Mouse (Mus musculus) hindbrain, embryonic 11.5 days (tissue): ENCODE measurements around the gene Cbr4. TPM values are rescaled to one million over a fixed set of nuclear protein-coding genes. Genes with fewer than 3 reads are reported as not detected.

Experiments
- ATAC-seq: fragments of 200-750 bp; cut with Nextera tagmentation; 2 replicates; pipeline ENCODE4 v1.8.0; 2017; ENCODE audit warnings: mild to moderate bottlenecking, moderate TSS enrichment, moderate library complexity; ENCODE audit not compliant: low FRiP score
- DNase-seq: peaks from one replicate; pipeline ENCODE4 v3.0.0-alpha.2; 2015; ENCODE audit warnings: low spot score
- H3K27ac ChIP-seq: fragments of 300-500 bp; sonication (generic); 2 replicates; pipeline ENCODE4 v1.5.1; 2014; ENCODE audit warnings: mild to moderate bottlenecking, low read depth, low read length
- H3K27me3 ChIP-seq: fragments of 300-500 bp; sonication (generic); 2 replicates; pipeline ENCODE4 v1.6.1; 2014; ENCODE audit warnings: mild to moderate bottlenecking, low read length, moderate library complexity, mixed read lengths; ENCODE audit not compliant: control insufficient read depth, insufficient read depth
- H3K36me3 ChIP-seq: fragments of 300-500 bp; sonication (generic); 2 replicates; pipeline ENCODE4 v1.6.1; 2014; ENCODE audit warnings: mild to moderate bottlenecking, low read length, moderate library complexity, mixed read lengths; ENCODE audit not compliant: control insufficient read depth, insufficient read depth
- H3K4me1 ChIP-seq: fragments of 300-500 bp; sonication (generic); replicated peaks from 2 replicates; pipeline ENCODE4 v1.6.1; 2014; ENCODE audit warnings: low read length, mixed read lengths; ENCODE audit not compliant: control insufficient read depth, insufficient read depth
- H3K4me2 ChIP-seq: fragments of 300-500 bp; sonication (generic); replicated peaks from 2 replicates; pipeline ENCODE4 v1.6.1; 2014; ENCODE audit warnings: mild to moderate bottlenecking, low read depth, low read length
- H3K4me3 ChIP-seq: fragments of 300-500 bp; sonication (generic); 2 replicates; pipeline ENCODE4 v1.5.1; 2014; ENCODE audit warnings: low read depth, low read length
- H3K9ac ChIP-seq: fragments of 300-500 bp; sonication (generic); 2 replicates; pipeline ENCODE4 v1.6.1; 2014; ENCODE audit warnings: low read depth, low read length
- H3K9me3 ChIP-seq: fragments of 300-500 bp; sonication (generic); 2 replicates; pipeline ENCODE4 v1.6.1; 2016; ENCODE audit warnings: low read length; ENCODE audit not compliant: control insufficient read depth
- WGBS: fragments of 180-500 bp; shearing (Covaris S2); extraction: QIAGEN DNeasy Blood & Tissue Kit; methylation state at CpG from one replicate; pipeline ENCODE4 v1.1.7; 2014; 5-methylcytosine and 5-hydroxymethylcytosine counted together
- polyA plus RNA-seq: library from polyadenylated mRNA; unstranded; fragments of >200 nt; fragmentation: Nextera tagmentation; extraction: Ambion mirVana; gene quantifications from 2 replicates; pipeline ENCODE4 v1.2.1, GENCODE M21; 2014

Cbr4 gene
- polyA plus RNA-seq, 1 experiment from 2014 or later: 31.8 TPM

GRCm38 (mm10) chr8:61462221-61462620 is 25.3 kb upstream of the Cbr4 start:
- H3K4me3 ChIP-seq: no peak overlapping the region
- H3K9ac ChIP-seq: no peak overlapping the region
- DNase-seq (no peak), ATAC-seq (no peak)
- H3K4me1 ChIP-seq: no peaks in the 10 kb centered on the region
- WGBS: 79% methylated on average over 5 of the region's 5 CpGs
- no peaks in the 10 kb centered on the region for H3K9me3 ChIP-seq
- H3K27ac ChIP-seq: no peak overlapping the region
- no peaks in the 10 kb centered on the region for H3K27me3 ChIP-seq
- H3K4me2 ChIP-seq: no peak overlapping the region
- H3K36me3 ChIP-seq: no peaks in the 10 kb centered on the region

- Histone ChIP-seq H3K9ac (no peak overlapping the region), H3K36me3 (no peaks in the 10 kb centered on the region), H3K4me3 (no peak overlapping the region), H3K4me1 (no peaks in the 10 kb centered on the region), H3K27me3 (no peaks in the 10 kb centered on the region), H3K27ac (no peak overlapping the region), H3K9me3 (no peaks in the 10 kb centered on the region), H3K4me2 (no peak overlapping the region)
- 78% methylated on average over 2 of the region's 2 CpGs for WGBS
- ATAC-seq (no peak), DNase-seq (no peak)
These were observed 23.1 kb upstream of the Cbr4 start for GRCm38 (mm10) chr8:61464393-61464792.

- 85% methylated on average over 15 of the region's 15 CpGs for WGBS
- H3K4me3 ChIP-seq: no peak overlapping the region
- no peaks in the 10 kb centered on the region for H3K9me3 ChIP-seq
- H3K4me2 ChIP-seq: no peak overlapping the region
- H3K27me3 ChIP-seq: no peaks in the 10 kb centered on the region
- no peaks in the 10 kb centered on the region for H3K4me1 ChIP-seq
- H3K27ac ChIP-seq: no peak overlapping the region
- ATAC-seq (no peak), DNase-seq (no peak)
- no peak overlapping the region for H3K9ac ChIP-seq
- no peaks in the 10 kb centered on the region for H3K36me3 ChIP-seq
These were observed 20.6 kb upstream of the Cbr4 start for GRCm38 (mm10) chr8:61466696-61467552.

DNA sequence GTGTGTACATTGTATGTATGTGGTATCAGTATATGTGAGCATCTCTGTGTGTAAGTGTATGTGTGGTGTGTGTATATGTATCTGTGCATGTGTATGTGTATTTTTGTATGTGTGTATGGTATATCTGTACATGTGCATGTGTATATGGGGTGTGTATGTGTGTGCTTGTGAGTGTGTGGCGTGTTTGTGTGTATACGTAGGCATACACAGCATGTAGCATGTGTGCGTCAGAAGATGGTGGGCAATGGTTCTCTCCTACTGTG is 20.1 kb upstream of the Cbr4 start:
- H3K4me3 ChIP-seq: no peak overlapping the region
- no peak for DNase-seq
- no peaks in the 10 kb centered on the region for H3K27me3 ChIP-seq
- H3K27ac ChIP-seq: no peak overlapping the region
- H3K9me3 ChIP-seq: no peaks in the 10 kb centered on the region
- no peaks in the 10 kb centered on the region for H3K4me1 ChIP-seq
- no peak overlapping the region for H3K4me2 ChIP-seq
- H3K9ac ChIP-seq: no peak overlapping the region
- 87% methylated on average over 3 of the region's 3 CpGs for WGBS
- no peak for ATAC-seq
- no peaks in the 10 kb centered on the region for H3K36me3 ChIP-seq

- Histone ChIP-seq H3K27me3 (no peaks in the 10 kb centered on the region), H3K9ac (no peak overlapping the region), H3K4me3 (no peak overlapping the region), H3K9me3 (no peaks in the 10 kb centered on the region), H3K27ac (no peak overlapping the region), H3K4me2 (no peak overlapping the region), H3K4me1 (no peaks in the 10 kb centered on the region), H3K36me3 (no peaks in the 10 kb centered on the region)
- ATAC-seq (no peak), DNase-seq (no peak)
- WGBS: 86% methylated on average over 4 of the region's 4 CpGs
These were observed 17.3 kb upstream of the Cbr4 start for GRCm38 (mm10) chr8:61470213-61470612.

DNA sequence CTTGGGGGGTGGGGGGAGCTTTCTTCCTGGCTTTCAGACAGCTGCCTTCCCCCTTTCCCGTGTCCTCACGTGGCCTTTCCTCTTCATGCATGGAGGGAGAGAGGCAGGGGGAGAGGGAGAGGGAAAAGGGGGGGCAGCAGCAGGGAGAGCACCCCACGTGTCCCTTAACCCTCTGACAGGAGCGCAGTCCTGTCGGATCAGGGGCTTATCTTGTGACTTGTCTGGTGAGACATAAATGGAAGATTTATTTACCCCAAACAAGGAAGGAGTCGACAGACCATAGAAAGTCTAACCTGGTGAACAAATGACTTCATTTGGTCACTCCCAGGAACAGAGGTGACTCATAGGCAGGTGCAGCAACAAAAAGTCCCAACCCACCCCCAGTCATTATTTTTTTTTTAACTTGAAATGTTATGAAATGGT is 12.3 kb upstream of the Cbr4 start:
- Histone ChIP-seq H3K4me3 (no peak overlapping the region), H3K27me3 (no peaks in the 10 kb centered on the region), H3K27ac (no peak overlapping the region), H3K9ac (no peak overlapping the region), H3K4me2 (no peak overlapping the region), H3K9me3 (no peaks in the 10 kb centered on the region), H3K4me1 (no peaks in the 10 kb centered on the region; the same call in 1 of the 2 replicates), H3K36me3 (no peaks in the 10 kb centered on the region)
- 70% methylated on average over 6 of the region's 6 CpGs for WGBS
- ATAC-seq (no peak), DNase-seq (no peak)

DNA sequence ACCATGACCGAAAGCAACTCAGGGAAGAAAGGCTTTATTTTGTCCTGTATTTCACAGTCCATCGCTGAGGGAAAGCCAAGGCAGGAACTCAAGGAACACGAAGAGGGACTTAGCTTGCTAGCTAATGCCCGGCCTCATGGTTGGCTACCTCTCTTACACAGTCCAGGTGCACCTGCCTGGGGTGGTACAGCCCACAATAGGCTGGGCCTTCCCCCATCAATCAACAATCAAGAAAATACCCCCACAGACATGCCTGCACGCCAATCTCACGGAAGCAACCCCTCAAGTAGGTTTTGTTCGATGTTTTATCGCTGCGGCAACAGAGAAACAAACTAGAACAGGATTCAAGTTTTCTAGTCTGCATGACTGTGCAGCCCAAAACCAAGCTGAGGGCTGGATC is 11.4 kb upstream of the Cbr4 start:
- Histone ChIP-seq H3K9ac (no peak overlapping the region), H3K4me3 (no peak overlapping the region), H3K27ac (no peak overlapping the region), H3K36me3 (no peaks in the 10 kb centered on the region), H3K9me3 (no peaks in the 10 kb centered on the region), H3K4me1 (no peaks in the 10 kb centered on the region; the same call in 1 of the 2 replicates), H3K27me3 (no peaks in the 10 kb centered on the region), H3K4me2 (no peak overlapping the region)
- no peak for ATAC-seq
- DNase-seq: no peak
- WGBS: 88% methylated on average over 9 of the region's 9 CpGs

DNA sequence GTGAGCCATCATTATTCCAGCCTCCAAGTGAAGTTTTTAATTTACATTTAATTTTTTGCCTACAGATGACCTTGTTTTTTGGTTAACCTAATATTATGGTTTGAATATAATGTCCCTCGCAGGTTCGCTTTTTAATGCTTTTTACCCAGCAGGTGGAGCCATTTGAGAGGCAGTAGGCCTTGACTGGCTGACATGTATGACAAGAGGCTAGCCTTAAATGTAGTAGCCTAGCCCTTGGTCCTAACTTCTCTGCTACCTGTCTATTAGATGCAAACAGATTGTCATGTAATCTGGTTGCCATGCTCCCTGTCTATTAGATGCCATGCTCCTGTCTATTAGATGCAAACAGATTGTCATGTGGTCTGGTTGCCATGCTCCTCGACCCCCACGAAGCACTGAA is 9.4 kb upstream of the Cbr4 start:
- Histone ChIP-seq H3K4me1 (no peaks in the 10 kb centered on the region; the same call in 1 of the 2 replicates), H3K4me3 (no peak overlapping the region), H3K36me3 (no peaks in the 10 kb centered on the region), H3K27ac (no peak overlapping the region), H3K9me3 (no peaks in the 10 kb centered on the region), H3K27me3 (no peaks in the 10 kb centered on the region), H3K9ac (no peak overlapping the region), H3K4me2 (no peak overlapping the region)
- ATAC-seq (no peak), DNase-seq (no peak)
- WGBS: 97% methylated on average over 4 of the region's 4 CpGs

DNA sequence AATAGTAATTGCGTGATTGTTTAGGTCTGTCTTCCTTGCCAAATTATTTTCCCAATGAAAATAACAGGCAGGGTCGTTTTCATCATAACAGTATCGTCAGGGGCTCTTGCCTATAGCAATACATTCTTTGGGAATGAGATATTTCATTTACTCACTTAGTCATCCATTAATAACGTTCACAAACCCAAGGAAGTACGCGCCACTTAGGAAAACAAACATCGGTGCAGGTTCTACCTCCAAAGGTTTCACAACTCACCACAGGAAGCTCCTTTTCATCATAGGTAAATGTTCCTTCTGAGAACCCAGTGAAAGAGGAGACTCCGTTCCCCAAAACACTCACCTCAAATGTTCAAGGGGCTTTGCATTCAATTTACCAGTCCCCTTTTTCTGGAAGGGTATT is 8.7 kb upstream of the Cbr4 start:
- Histone ChIP-seq H3K9me3 (no peaks in the 10 kb centered on the region), H3K4me2 (no peak overlapping the region), H3K36me3 (no peaks in the 10 kb centered on the region), H3K9ac (no peak overlapping the region), H3K4me1 (no peaks in the 10 kb centered on the region; the same call in 1 of the 2 replicates), H3K27me3 (no peaks in the 10 kb centered on the region), H3K4me3 (no peak overlapping the region), H3K27ac (no peak overlapping the region)
- 90% methylated on average over 8 of the region's 8 CpGs for WGBS
- ATAC-seq (no peak), DNase-seq (no peak)
